Mouse (Mus musculus) MEL (cell line): Measurements from ENCODE around the gene Poglut1. TPM values are rescaled to one million over a fixed set of nuclear protein-coding genes. Genes with fewer than 3 reads are reported as not detected.

Experiments used
- DNase-seq: peaks from one replicate; pipeline ENCODE4 v3.0.0; 2011; ENCODE audit warnings: low read depth, low spot score
- H3K27ac ChIP-seq: 2 replicates; pipeline ENCODE4 v1.5.1; 2012; ENCODE audit warnings: low read depth, mild to moderate bottlenecking, control low read depth, low read length, moderate library complexity; ENCODE audit not compliant: control insufficient read depth
- H3K27me3 ChIP-seq, 2 experiments: fragments of 150-350 bp in 1 of 2; sonication (generic) in 1 of 2; 2 replicates each; pipeline ENCODE4 v1.6.1; 2012; ENCODE audit warnings: low read length in 2 of 2, mild to moderate bottlenecking in 2 of 2, improper control_type of control experiment in 1 of 2, moderate library complexity in 1 of 2; ENCODE audit not compliant: insufficient read depth in 2 of 2, control insufficient read depth in 1 of 2
- H3K36me3 ChIP-seq, 2 experiments: 2 replicates each; pipeline ENCODE4 v1.6.1; 2012 to 2014; ENCODE audit warnings: low read length in 2 of 2, improper control_type of control experiment in 1 of 2, inconsistent platforms in 1 of 2, mild to moderate bottlenecking in 1 of 2; ENCODE audit not compliant: insufficient read depth in 2 of 2, control insufficient read depth in 1 of 2
- H3K4me1 ChIP-seq, 2 experiments: fragments of 150-350 bp in 1 of 2; sonication (generic) in 1 of 2; 2 replicates each; pipeline ENCODE4 v1.6.1; 2012; ENCODE audit warnings: low read length in 2 of 2, improper control_type of control experiment in 1 of 2, mild to moderate bottlenecking in 1 of 2; ENCODE audit not compliant: insufficient read depth in 2 of 2, control insufficient read depth in 1 of 2
- H3K4me3 ChIP-seq, 2 experiments: fragments of 150-350 bp in 1 of 2; sonication (generic) in 1 of 2; 2 replicates each; pipeline ENCODE4 v1.5.1; 2012; ENCODE audit warnings: low read depth in 2 of 2, low read length in 2 of 2, mild to moderate bottlenecking in 2 of 2, moderate library complexity in 2 of 2, control low read depth in 1 of 2, improper control_type of control experiment in 1 of 2; ENCODE audit not compliant: control insufficient read depth in 1 of 2, insufficient read depth in 1 of 2
- H3K79me2 ChIP-seq: 2 replicates; pipeline ENCODE4 v1.6.1; 2012; ENCODE audit warnings: mild to moderate bottlenecking, low read length, moderate library complexity; ENCODE audit not compliant: control insufficient read depth, poor library complexity, insufficient read depth
- H3K9ac ChIP-seq: 2 replicates; pipeline ENCODE4 v1.6.1; 2012; ENCODE audit warnings: low read depth, mild to moderate bottlenecking, control low read depth, low read length, moderate library complexity; ENCODE audit not compliant: control insufficient read depth, poor library complexity, severe bottlenecking
- H3K9me3 ChIP-seq: fragments of 150-350 bp; sonication (generic); replicated peaks from 2 replicates; pipeline ENCODE4 v1.6.1; 2012; ENCODE audit warnings: mild to moderate bottlenecking, low read length, improper control_type of control experiment, moderate library complexity; ENCODE audit not compliant: insufficient read depth
- BHLHE40 ChIP-seq: IDR thresholded peaks from 2 replicates; pipeline ENCODE4 v1.6.1; 2012; ENCODE audit warnings: low read depth, mild to moderate bottlenecking, inconsistent platforms, low read length, improper control_type of control experiment, borderline replicate concordance
- CHD1 ChIP-seq: IDR thresholded peaks from 2 replicates; pipeline ENCODE4 v1.6.1; 2012; ENCODE audit warnings: low read depth, mild to moderate bottlenecking, inconsistent platforms, low read length, improper control_type of control experiment
- CHD2 ChIP-seq: IDR thresholded peaks from 2 replicates; pipeline ENCODE4 v1.6.1; 2011; ENCODE audit warnings: low read length, improper control_type of control experiment
- CTCF ChIP-seq, 3 experiments: IDR thresholded peaks in 2 of 3; conservative IDR thresholded peaks in 1 of 3; 2 replicates each; pipeline ENCODE4 v1.5.1; 2011 to 2012; ENCODE audit warnings: low read length in 3 of 3, low read depth in 2 of 3, mild to moderate bottlenecking in 2 of 3, improper control_type of control experiment in 1 of 3, inconsistent platforms in 1 of 3, mixed read lengths in 1 of 3, moderate library complexity in 1 of 3; ENCODE audit not compliant: control insufficient read depth in 1 of 3, insufficient read depth in 1 of 3, poor library complexity in 1 of 3, severe bottlenecking in 1 of 3
- E2F4 ChIP-seq: IDR thresholded peaks from 2 replicates; pipeline ENCODE4 v1.6.1; 2011; ENCODE audit warnings: low read depth, low read length, improper control_type of control experiment, borderline replicate concordance
- EP300 ChIP-seq, 2 experiments: IDR thresholded peaks; 2 replicates each; pipeline ENCODE4 v1.6.1; 2011; ENCODE audit warnings: improper control_type of control experiment in 2 of 2, low read length in 2 of 2, low read depth in 1 of 2, mild to moderate bottlenecking in 1 of 2
- ETS1 ChIP-seq: IDR thresholded peaks from 2 replicates; pipeline ENCODE4 v1.6.1; 2012; ENCODE audit warnings: low read depth, mild to moderate bottlenecking, inconsistent platforms, low read length, improper control_type of control experiment, moderate library complexity
- GATA1 ChIP-seq: IDR thresholded peaks from 2 replicates; pipeline ENCODE4 v1.6.1; 2011; ENCODE audit warnings: low read depth, low read length, improper control_type of control experiment
- KAT2A ChIP-seq: conservative IDR thresholded peaks from 2 replicates; pipeline ENCODE4 v1.6.1; 2012; ENCODE audit warnings: low read depth, low read length, improper control_type of control experiment, inconsistent platforms
- MAX ChIP-seq: IDR thresholded peaks from 2 replicates; pipeline ENCODE4 v1.6.1; 2011; ENCODE audit warnings: low read length, improper control_type of control experiment
- MEF2A ChIP-seq: IDR thresholded peaks from 2 replicates; pipeline ENCODE4 v1.6.1; 2014; ENCODE audit warnings: low read depth, mild to moderate bottlenecking, inconsistent platforms, low read length, improper control_type of control experiment; ENCODE audit not compliant: poor library complexity, insufficient replicate concordance, severe bottlenecking; ENCODE audit errors: extremely low read depth
- MXI1 ChIP-seq: IDR thresholded peaks from 2 replicates; pipeline ENCODE4 v1.6.1; 2011; ENCODE audit warnings: mild to moderate bottlenecking, low read depth, low read length, improper control_type of control experiment
- MYB ChIP-seq: IDR thresholded peaks from 2 replicates; pipeline ENCODE4 v1.6.1; 2011; ENCODE audit warnings: mild to moderate bottlenecking, low read depth, low read length, improper control_type of control experiment
- MYC ChIP-seq: IDR thresholded peaks from 2 replicates; pipeline ENCODE4 v1.6.1; 2011; ENCODE audit warnings: low read depth, mild to moderate bottlenecking, low read length, improper control_type of control experiment, moderate library complexity
- POLR2A ChIP-seq, 2 experiments: IDR thresholded peaks; 2 replicates each; pipeline ENCODE4 v1.6.1; 2011 to 2012; ENCODE audit warnings: low read length in 2 of 2, mild to moderate bottlenecking in 2 of 2, control low read depth in 1 of 2, improper control_type of control experiment in 1 of 2, low read depth in 1 of 2, moderate library complexity in 1 of 2; ENCODE audit not compliant: control insufficient read depth in 1 of 2, insufficient read depth in 1 of 2, poor library complexity in 1 of 2
- RAD21 ChIP-seq: IDR thresholded peaks from 2 replicates; pipeline ENCODE4 v1.6.1; 2011; ENCODE audit warnings: mild to moderate bottlenecking, low read depth, low read length, improper control_type of control experiment
- SMC3 ChIP-seq: IDR thresholded peaks from 2 replicates; pipeline ENCODE4 v1.6.1; 2011; ENCODE audit warnings: low read depth, low read length, improper control_type of control experiment
- TAL1 ChIP-seq: IDR thresholded peaks from 2 replicates; pipeline ENCODE4 v1.6.1; 2012; ENCODE audit warnings: mild to moderate bottlenecking, inconsistent platforms, low read length, moderate library complexity, mixed read lengths
- TCF12 ChIP-seq: IDR thresholded peaks from 2 replicates; pipeline ENCODE4 v1.6.1; 2014; ENCODE audit warnings: low read depth, mild to moderate bottlenecking, inconsistent platforms, low read length, improper control_type of control experiment, moderate library complexity
- USF1 ChIP-seq: IDR thresholded peaks from 2 replicates; pipeline ENCODE4 v1.6.1; 2014; ENCODE audit warnings: low read depth, mild to moderate bottlenecking, inconsistent platforms, low read length, improper control_type of control experiment, moderate library complexity
- USF2 ChIP-seq, 2 experiments: IDR thresholded peaks; 2 replicates each; pipeline ENCODE4 v1.6.1; 2011 to 2012; ENCODE audit warnings: improper control_type of control experiment in 2 of 2, low read length in 2 of 2, borderline replicate concordance in 1 of 2, inconsistent platforms in 1 of 2, low read depth in 1 of 2, mild to moderate bottlenecking in 1 of 2; ENCODE audit not compliant: insufficient read depth in 1 of 2
- ZC3H11A ChIP-seq: IDR thresholded peaks from 2 replicates; pipeline ENCODE4 v1.6.1; 2012; ENCODE audit warnings: low read depth, mild to moderate bottlenecking, inconsistent platforms, low read length, improper control_type of control experiment
- ZNF384 ChIP-seq: IDR thresholded peaks from 2 replicates; pipeline ENCODE4 v1.6.1; 2012; ENCODE audit warnings: low read depth, mild to moderate bottlenecking, inconsistent platforms, low read length, improper control_type of control experiment
- polyA plus RNA-seq, 2 experiments: library from polyadenylated mRNA; stranded (reverse) in 1 of 2; unstranded in 1 of 2; fragments of >175 nt in 1 of 2; fragments of >200 nt in 1 of 2; gene quantifications; 2 replicates each; pipeline versions ENCODE4 v1.2.1 to v1.2.4; 2012; ENCODE audit warnings: low replicate concordance in 2 of 2, low read depth in 1 of 2; ENCODE audit not compliant: insufficient read length in 2 of 2, insufficient read depth in 1 of 2, missing spikeins in 1 of 2
- total RNA-seq: library from RNA; depleted of rRNA; stranded (reverse); fragments of 300-350 nt; gene quantifications from 2 replicates; pipeline ENCODE4 v1.2.3, GENCODE M21; 2012

The Poglut1 gene
- total and polyA plus RNA-seq, 3 experiments: 17.9 to 28.6 TPM; not detected in 1

GRCm38 (mm10) chr16:38482780-38483562 is 67.1 kb downstream of the Poglut1 start:
- no peaks in the 10 kb centered on the region for H3K79me2 ChIP-seq
- TF ChIP-seq SMC3: peak; percentile 93
- TF ChIP-seq MYB: no peak
- TF ChIP-seq ZC3H11A: peak; percentile 89
- no peak for TF ChIP-seq GATA1
- peak; percentile 83 for TF ChIP-seq RAD21
- TF ChIP-seq CTCF (IDR thresholded peaks at IDR 0.05 in 2 of 3, conservative IDR thresholded peaks at IDR 0.05 in 1 of 3; ENCODE audit: control insufficient read depth in 1 of 3, insufficient read depth in 1 of 3, low read depth in 2 of 3, low read length in 3 of 3, poor library complexity in 1 of 3, severe bottlenecking in 1 of 3): peak; percentile 33 to 77 (median 67)
- TF ChIP-seq USF1: no peak
- TF ChIP-seq ZNF384: peak; percentile 35; the same call in 1 of the 2 replicates
- no peak for TF ChIP-seq ETS1
- no peak for TF ChIP-seq CHD1
- TF ChIP-seq TCF12: no peak
- TF ChIP-seq MYC: peak; percentile 86
- H3K4me1 ChIP-seq: peaks cover 0 to 14% of the 10 kb centered on the region in 2 experiments; a peak in 3 of 4 replicates
- peak; percentile 77 for DNase-seq
- H3K36me3 ChIP-seq: peaks cover 0 to 13% of the 10 kb centered on the region in 2 experiments; a peak in 2 of 4 replicates
- no peak overlapping the region for H3K4me3 ChIP-seq
- no peak overlapping the region for H3K27ac ChIP-seq
- H3K9me3 ChIP-seq: no peaks in the 10 kb centered on the region
- H3K9ac ChIP-seq: no peak overlapping the region
- H3K27me3 ChIP-seq: no peaks in the 10 kb centered on the region

- Histone ChIP-seq H3K27me3 (no peaks in the 10 kb centered on the region), H3K79me2 (no peaks in the 10 kb centered on the region; the same call in 1 of the 2 replicates), H3K4me3 (no peak overlapping the region), H3K36me3 (peaks cover 0 to 16% of the 10 kb centered on the region in 2 experiments; a peak in 2 of 4 replicates), H3K9ac (no peak overlapping the region), H3K27ac (no peak overlapping the region), H3K4me1 (peaks cover 0 to 18% of the 10 kb centered on the region in 2 experiments; a peak in 3 of 4 replicates), H3K9me3 (no peaks in the 10 kb centered on the region)
- peak; percentile 73 for DNase-seq
- TF ChIP-seq EP300 (IDR thresholded peaks at IDR 0.05; ENCODE audit: low read depth in 1 of 2, low read length in 2 of 2) (peak in 1 of 2 experiments; percentile 62; a peak in 2 of 4 replicates), GATA1 (peak; percentile 66; the same call in 1 of the 2 replicates), TAL1 (peak; percentile 36), ETS1 (peak; percentile 92), MEF2A (peak; percentile 84), ZNF384 (peak; percentile 68; the same call in 1 of the 2 replicates), POLR2A (IDR thresholded peaks at IDR 0.05; ENCODE audit: control insufficient read depth in 1 of 2, insufficient read depth in 1 of 2, low read depth in 1 of 2, low read length in 2 of 2, poor library complexity in 1 of 2) (no peak), TCF12 (peak; percentile 74), ZC3H11A (no peak), USF1 (no peak), MXI1 (no peak), E2F4 (no peak), USF2 (IDR thresholded peaks at IDR 0.05; ENCODE audit: borderline replicate concordance in 1 of 2, insufficient read depth in 1 of 2, low read depth in 1 of 2, low read length in 2 of 2) (no peak), MAX (no peak), KAT2A (no peak), CHD2 (no peak), BHLHE40 (no peak)
These were observed 68.7 kb downstream of the Poglut1 start for GRCm38 (mm10) chr16:38481327-38481726.
